Mouse (Mus musculus): ENCODE measurements around the gene Terf2ip. TPM values are rescaled to one million over a fixed set of nuclear protein-coding genes. Genes with fewer than 3 reads are reported as not detected.

The Terf2ip gene
- total RNA-seq, 1 experiment from 2014 or later: 14.1 TPM

DNA sequence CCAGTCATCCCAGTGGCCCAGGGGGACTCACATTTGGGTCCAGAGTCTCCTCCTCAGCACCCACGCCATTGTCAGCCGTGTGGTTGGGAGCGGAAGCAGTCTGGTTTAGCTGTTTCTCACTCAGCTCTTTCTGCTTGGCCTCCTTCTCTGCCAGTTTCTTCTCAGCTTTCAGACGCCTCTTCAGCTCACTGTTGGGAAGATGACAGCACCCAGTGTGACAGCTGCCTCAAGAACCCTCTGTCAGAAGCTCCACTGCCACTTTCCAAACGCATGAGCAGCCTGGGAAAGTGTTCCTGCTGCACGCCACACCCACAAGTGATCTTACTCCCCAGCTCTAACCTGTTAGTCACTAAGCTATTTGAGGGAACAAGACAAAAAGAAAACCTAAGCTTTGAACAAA, 5.6 kb upstream of the Terf2ip start:
- no peak for ATAC-seq (replicated peaks; ENCODE audit: low read depth, poor library complexity, severe bottlenecking)

DNA sequence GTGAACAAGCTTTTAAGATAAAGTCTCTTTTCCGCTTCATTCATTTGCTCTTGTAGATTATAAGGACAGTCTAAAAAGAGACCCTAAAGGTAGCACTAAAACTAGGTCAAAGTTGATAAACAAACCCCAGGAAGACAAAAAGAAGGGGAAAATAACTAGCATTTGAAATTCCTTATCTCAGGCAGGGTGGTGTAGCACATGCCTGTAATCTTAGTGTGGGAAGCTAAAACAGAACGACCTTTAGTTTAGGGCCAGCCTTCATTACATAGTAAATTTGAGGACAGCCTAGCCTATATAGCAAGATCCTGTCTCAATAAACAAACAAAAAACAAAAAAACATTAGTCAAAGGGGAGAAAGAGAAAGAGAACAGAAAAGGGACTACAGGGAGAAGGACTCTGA, 3.5 kb upstream of the Terf2ip start:
- no peak for ATAC-seq (replicated peaks; ENCODE audit: low read depth, poor library complexity, severe bottlenecking)

DNA sequence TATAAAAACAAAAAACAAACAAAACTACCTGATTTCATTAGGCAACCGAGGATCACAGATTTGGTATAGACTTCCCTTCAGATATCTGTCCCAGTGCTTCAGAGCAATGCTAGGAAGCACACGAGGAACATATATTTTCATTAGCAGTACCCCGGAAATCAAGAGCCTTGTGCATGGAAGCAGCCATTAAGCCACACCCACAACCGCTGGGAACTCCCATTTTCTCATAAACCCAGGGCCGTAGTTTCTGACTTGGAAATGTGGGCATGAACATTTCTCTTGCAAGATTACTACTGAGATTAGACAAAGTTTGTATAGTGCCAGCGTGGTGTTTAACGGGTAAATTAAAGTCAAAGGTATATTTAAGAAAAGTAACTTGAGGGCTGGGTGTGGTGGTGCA, 1.6 kb upstream of the Terf2ip start:
- ATAC-seq (replicated peaks; ENCODE audit: low read depth, poor library complexity, severe bottlenecking): no peak

DNA sequence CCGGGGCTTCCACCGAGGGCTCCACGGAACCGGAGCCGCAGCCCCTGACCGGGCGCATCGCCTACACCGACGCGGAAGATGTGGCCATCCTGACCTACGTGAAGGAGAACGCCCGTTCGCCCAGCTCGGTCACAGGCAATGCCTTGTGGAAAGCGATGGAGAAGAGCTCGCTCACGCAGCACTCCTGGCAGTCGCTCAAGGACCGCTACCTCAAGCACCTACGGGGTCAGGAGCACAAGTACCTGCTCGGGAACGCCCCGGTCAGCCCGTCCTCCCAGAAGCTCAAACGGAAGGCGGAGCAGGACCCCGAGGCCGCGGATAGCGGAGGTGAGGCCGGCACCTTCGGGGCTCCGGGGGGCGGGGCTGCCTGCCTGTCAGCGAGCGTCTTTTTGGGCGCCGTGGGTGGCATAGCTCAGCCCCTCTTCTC, 631 bp downstream of the Terf2ip start:
- ATAC-seq (replicated peaks; ENCODE audit: low read depth, poor library complexity, severe bottlenecking): peak; percentile 58

DNA sequence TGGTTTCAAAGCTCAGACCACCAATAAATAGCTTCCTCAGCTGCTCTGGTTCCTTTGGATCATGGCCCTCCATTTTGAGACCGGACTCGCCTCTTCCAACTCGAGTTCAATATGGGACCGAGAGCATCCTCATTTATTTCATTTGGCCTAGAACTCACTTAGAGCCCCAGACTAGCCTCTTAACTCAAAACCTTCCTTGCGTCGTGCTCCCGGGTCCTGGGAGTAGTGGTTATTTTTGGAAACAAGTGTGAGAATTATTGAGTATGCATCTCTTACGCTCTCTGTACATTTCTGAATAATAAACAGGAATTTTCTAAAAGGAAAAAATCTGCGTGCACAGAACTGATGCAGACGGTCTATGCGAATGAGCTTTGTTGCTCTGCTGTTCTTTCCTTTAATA, 3.7 kb downstream of the Terf2ip start, which contains the start of gene Gm6793:
Gm6793 (minus strand) TSS at position 101 of the 400 bp plus-strand sequence.
- no peak for ATAC-seq (replicated peaks; ENCODE audit: low read depth, poor library complexity, severe bottlenecking)

DNA sequence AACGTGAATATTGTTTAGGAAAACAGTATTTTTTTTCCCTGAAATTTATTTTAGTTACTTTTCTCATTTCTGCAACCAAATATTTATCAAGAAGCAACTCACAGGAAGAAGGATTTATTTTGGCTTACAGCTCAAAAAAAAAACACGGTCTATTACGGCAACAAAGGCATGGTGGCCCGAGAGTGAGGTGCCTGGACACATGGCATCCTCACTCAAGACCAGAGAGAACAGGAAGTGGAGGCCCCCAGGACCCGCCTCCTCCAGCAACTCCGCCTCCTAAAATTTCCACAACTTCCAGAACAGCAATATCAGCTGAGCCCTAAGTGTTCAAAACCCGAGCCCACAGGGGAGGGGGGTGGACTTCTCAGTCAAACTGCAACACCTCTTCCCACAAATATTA, 18.3 kb downstream of the Terf2ip start:
- ATAC-seq (replicated peaks; ENCODE audit: low read depth, poor library complexity, severe bottlenecking): no peak

DNA sequence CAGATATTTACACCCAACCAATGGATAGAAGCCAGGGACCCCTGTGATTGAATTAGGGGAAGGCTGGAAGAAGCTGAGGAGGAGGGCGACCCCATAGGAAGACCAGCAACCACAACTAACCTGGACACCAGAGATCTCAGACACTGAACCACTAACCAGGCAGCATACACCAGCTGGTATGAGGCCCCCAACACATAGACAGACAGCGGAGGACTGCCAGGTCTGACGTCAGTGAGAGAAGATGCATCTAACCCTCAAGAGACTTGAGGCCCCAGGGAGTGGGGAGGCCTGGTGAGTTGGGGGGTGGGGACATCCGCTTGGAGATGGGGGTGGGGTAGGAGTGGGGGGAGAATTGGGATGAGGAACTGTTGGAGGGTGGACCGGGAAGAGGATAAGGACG, 19.5 kb downstream of the Terf2ip start:
- no peak for ATAC-seq (replicated peaks; ENCODE audit: low read depth, poor library complexity, severe bottlenecking)

DNA sequence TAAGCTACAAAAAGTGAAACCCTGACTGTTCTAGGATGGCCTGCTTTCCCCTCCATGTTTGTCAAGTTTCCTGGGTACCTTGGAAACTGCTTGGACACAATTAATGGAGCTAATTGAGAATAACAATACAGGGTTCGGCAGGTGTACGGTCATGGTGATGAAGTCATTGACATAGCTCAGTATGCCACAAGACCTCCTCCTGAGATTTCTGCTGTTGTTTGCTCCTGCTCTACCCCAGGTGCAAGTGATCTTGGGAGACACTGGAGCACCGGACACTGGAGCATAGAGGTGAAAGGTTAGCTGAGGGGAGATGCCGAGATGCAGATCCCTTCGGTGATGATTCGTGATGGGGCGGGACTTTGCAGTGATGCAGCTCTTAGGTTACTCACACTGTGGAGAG, 21.9 kb downstream of the Terf2ip start:
- ATAC-seq (replicated peaks; ENCODE audit: low read depth, poor library complexity, severe bottlenecking): no peak

DNA sequence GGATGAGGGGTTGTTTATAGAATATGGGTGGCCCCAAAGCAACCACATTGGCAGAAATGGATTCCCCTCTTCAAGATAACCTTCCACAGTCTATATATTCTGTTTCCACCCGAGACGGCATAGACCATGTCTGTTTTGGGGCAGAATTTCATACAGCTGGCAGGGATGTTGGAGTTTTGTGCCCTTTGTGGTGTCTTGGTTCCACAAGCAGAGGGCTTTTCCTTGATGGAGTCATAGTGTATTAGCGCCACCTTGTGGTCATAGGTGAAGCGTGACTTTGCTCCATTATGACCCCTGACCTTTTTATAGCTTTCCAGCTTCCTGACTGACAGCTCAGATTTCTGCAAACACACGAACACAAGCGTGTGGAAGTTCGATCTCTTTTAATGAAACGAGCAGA, 23.4 kb downstream of the Terf2ip start:
- peak; percentile 93 for ATAC-seq (replicated peaks; ENCODE audit: low read depth, poor library complexity, severe bottlenecking)

DNA sequence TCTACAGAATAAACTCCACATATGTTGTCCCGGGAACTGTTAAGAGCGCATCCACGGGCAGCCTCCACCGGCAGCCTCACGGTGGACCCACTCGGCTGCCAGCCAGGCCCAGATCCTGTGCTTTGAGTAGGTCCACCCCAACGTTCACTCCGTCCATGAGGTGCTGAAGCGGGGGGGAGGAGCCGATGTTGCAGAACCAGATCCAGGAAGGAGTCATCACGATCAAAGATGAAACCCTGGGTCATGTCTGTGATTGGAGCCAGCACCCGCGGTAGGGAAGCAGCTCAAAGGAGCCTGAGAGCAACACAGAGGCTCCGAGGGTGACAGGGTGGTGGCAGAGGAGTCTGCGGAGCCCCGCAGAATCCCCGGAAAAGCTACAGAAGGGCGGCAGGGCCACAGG, 26.3 kb downstream of the Terf2ip start:
- ATAC-seq (replicated peaks; ENCODE audit: low read depth, poor library complexity, severe bottlenecking): no peak

DNA sequence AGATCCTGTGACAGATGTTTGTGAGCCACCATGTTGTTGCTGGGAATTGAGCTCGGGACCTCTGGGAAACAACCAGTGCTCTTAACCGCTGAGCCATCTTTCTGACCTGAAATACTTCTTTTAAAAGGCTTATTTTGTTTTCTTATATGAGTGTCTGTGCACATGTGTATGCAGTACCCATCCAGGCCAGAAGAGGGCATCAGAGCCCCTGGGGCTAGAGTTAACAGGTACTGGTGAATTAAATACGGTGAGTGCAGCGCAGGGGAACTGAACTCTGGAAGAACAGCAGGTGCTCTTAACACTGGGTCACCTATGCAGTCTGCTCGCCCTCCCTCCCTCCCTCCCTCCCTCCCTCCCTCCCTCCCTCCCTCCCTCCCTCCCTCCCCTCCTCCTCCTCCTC, 34.0 kb downstream of the Terf2ip start:
- ATAC-seq (replicated peaks; ENCODE audit: low read depth, poor library complexity, severe bottlenecking): no peak

DNA sequence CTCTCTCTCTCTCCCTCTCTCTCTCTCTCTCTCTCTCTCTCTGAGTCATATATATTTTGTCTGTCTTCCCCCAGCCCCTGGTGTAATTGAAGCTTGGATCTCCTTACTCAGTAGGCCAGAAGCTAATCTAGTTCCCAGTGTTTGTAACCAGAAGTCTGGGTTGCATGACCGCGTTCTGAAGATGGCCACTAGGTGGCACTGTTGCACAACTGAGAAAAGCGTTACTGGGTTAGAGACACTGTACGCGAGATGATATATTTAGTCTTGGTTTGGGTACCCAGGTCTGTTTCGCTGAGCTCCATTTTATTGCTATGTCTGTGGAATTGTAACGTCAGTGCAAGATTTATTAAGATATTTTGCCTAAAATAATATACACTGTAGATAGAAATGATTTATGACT, 34.7 kb downstream of the Terf2ip start:
- peak; percentile 97 for ATAC-seq (replicated peaks; ENCODE audit: low read depth, poor library complexity, severe bottlenecking)

DNA sequence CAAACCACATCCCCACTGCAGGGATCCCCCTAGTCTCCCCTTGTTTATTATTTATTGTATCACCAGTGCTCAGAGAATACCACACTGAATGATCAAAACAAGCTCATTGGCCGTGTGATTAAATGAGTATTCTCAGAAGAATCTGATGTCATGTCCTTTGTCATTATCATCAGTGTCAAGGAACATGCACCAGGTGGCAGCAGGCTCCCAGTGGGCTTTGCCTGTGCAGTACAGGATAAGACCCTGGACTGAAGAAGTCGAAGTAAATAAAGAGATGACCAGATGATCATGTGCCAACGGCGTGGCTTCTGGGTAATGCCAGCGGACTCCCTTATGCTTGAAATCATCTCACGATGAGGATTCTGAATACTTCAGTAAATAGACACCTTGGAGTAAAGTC, 37.1 kb downstream of the Terf2ip start:
- ATAC-seq (replicated peaks; ENCODE audit: low read depth, poor library complexity, severe bottlenecking): no peak

DNA sequence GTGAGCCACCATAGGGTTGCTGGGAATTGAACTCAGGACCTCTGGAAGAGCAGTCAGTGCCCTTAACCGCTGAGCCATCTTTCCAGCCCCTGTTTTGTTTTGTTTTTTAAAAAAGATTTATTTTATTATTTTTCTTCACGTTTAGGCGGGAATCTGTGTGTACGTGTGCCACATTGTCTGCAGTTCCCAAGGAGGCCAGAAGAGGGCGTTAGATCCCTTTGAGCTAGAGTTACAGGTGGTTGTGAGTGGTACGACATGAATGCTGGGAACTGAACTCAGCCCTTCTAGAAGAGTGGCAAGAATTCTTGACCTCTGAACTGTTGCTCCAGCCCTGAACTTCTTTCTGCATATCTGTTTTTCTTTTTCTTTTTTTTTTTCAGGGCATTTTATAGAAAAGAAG, 38.8 kb downstream of the Terf2ip start:
- no peak for ATAC-seq (replicated peaks; ENCODE audit: low read depth, poor library complexity, severe bottlenecking)

DNA sequence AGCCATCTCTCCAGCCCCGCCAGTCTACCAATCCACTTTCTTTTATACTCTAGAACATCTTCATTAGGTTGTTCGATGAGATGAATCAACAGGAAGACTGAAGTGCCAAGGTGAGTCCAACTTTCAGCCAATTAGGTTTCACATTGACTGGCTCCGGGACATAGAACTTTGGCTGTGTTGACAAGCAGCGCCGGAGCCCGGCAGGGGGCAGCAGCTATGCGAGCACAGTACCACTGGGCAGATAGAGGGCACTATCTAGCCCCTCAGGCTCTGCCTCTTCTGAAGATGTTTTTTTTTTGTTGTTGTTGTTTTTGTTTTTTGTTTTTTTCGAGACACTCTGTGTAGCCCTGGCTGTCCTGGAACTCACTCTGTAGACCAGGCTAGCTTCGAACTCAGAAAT, 40.3 kb downstream of the Terf2ip start:
- no peak for ATAC-seq (replicated peaks; ENCODE audit: low read depth, poor library complexity, severe bottlenecking)

DNA sequence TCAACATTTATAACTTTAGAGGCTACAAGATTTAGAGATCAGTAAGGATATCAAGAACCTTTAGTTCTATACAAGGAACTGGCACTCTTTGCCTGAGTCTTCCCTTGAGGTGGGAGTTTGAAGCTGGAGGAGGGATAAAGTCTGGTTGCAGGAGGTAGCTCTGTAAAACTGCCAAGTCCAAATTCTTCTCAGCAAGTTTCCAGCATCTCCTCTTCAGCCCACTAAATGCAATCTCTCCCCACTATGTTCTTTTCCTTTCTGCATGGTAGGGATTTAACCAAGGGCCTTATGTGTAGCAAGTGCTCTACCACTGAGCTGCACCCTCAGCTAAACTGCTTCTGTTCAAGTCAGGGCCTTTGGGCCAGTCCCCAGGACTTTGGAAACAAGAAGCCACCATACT, 43.3 kb downstream of the Terf2ip start:
- ATAC-seq (replicated peaks; ENCODE audit: low read depth, poor library complexity, severe bottlenecking): no peak

DNA sequence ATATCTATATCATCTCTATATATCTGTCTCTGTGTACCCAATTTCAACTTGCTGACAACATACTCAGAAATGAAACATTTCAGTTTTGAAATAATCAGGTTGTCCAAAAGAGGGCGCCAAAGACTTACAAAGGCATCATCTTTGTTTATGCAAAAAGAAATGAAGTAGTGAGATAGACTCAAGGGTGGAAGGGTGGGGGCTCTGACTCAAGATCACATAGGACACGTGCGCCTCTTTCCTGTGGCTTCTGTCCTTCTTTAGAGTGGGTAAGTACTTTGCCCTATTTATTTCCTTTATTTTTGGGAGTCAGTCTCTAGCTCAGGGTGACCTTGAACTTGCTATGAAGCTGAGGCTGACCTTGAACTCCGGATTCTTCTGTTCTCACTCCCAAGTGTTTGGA, 50.2 kb downstream of the Terf2ip start:
- ATAC-seq (replicated peaks; ENCODE audit: low read depth, poor library complexity, severe bottlenecking): peak; percentile 78

Other genes with a start within 250 kb of the Terf2ip start
- gene Cfdp1, start 157.1 kb upstream of the Terf2ip start, total RNA-seq (2017): 202 and 252 TPM in 2 replicates
- gene Tmem170, start 134.6 kb upstream of the Terf2ip start, total RNA-seq (2017): 2.3 and 2.5 TPM in 2 replicates
- gene Chst5, start 101.0 kb upstream of the Terf2ip start, total RNA-seq (2017): not detected in 2 replicates
- 1.5 and 3.6 TPM in 2 replicates for gene Tmem231, start 77.5 kb upstream of the Terf2ip start, total RNA-seq (2017)
- 28.6 and 41.6 TPM in 2 replicates for gene Gabarapl2, start 70.7 kb upstream of the Terf2ip start, total RNA-seq (2017)
- 3.8 and 6.0 TPM in 2 replicates for gene Adat1, start 19.1 kb upstream of the Terf2ip start, total RNA-seq (2017)
- gene Kars, start 75 bp upstream of the Terf2ip start, total RNA-seq (2017): 176 and 190 TPM in 2 replicates
- 0.32 TPM in 1 of 2 replicates, not detected in the other for gene Gm6793, start 3.6 kb downstream of the Terf2ip start, total RNA-seq (2017)